Mouse (Mus musculus): Measurements from ENCODE around the gene P4ha3.

GRCm38 (mm10) chr7:100331269-100331668 is 45.9 kb downstream of the P4ha3 start:
- TF ChIP-seq USF1 (IDR thresholded peaks at IDR 0.05; ENCODE audit: low read depth) (no peak), MYOD1 (IDR thresholded peaks at IDR 0.05; ENCODE audit: control insufficient read depth, insufficient read length, low read depth) (no peak), CTCF (IDR thresholded peaks at IDR 0.05; ENCODE audit: control insufficient read depth, insufficient read depth, insufficient read length) (no peak), MAX (IDR thresholded peaks at IDR 0.05) (no peak)
